ENCODE assay signal across 2 mouse cellular contexts in the genomic region with DNA sequence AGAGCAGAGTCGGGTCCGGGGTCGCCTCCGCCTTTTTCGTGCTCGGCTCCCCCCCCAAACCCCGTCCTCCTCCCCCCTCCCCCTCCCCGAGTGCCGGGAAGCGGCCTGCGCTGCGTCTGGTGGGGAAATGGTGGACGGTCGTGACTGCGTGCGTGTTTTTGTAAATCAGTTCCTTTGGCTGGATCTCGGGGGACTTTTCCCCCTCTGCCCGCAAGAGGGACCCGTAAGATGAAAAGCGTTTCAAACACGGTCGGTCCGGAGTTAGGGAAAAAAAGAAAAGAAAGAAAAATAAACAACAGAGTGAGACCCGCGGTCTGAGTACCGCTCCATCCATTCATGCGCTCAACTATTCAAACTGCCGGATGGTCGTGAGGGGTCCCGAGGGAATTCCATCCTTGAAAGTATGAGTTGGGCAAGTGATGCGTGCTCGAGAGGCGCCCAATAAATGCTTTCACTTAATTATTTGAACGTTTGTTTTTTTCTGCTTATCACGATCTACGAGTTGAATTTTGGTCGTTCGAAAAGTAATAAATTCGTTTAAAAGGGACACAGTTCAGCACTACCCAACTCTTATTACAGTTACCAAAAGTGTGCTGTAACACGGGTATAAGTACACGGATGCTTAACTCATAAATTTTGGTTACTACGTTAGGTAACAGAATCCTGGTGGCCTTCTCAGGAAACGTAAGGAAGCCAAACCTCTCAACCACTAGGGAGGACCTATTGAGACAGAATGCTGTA.
TF ChIP-seq lines count a peak whose summit lies in the region.

No protein-coding gene starts in this region.

TF ChIP-seq in ES-E14, 5 proteins besides CTCF, POLR2A, EP300 and RAD21 (continued from another document):
- no peak for TF ChIP-seq ZC3H11A (IDR thresholded peaks at IDR 0.05; ENCODE audit: borderline replicate concordance, low read depth, low read length)
- no peak for TF ChIP-seq CHD2 (IDR thresholded peaks at IDR 0.05; ENCODE audit: low read depth, low read length)
- no peak for TF ChIP-seq MAFK (IDR thresholded peaks at IDR 0.05; ENCODE audit: insufficient read depth, low read depth, low read length)

TF ChIP-seq in myocyte, 11 proteins besides CTCF, POLR2A, EP300 and RAD21 (continued from another document):
- TF ChIP-seq SRF (IDR thresholded peaks at IDR 0.05; ENCODE audit: control insufficient read depth, insufficient read length, low read depth) (no peak), TCF12 (IDR thresholded peaks at IDR 0.05; ENCODE audit: insufficient read depth, poor library complexity, severe bottlenecking) (no peak), REST (IDR thresholded peaks at IDR 0.05; ENCODE audit: insufficient read depth, insufficient read length) (no peak), MYOG (IDR thresholded peaks at IDR 0.05; ENCODE audit: control insufficient read depth in 1 of 3, insufficient read depth in 1 of 3, insufficient read length in 2 of 3, low read depth in 2 of 3) (no peak), MAX (IDR thresholded peaks at IDR 0.05; ENCODE audit: low read depth) (no peak), TCF3 (IDR thresholded peaks at IDR 0.05; ENCODE audit: insufficient read length, low read depth) (no peak), USF1 (IDR thresholded peaks at IDR 0.05; ENCODE audit: low read depth) (no peak), CEBPB (IDR thresholded peaks at IDR 0.05; ENCODE audit: insufficient read depth, poor library complexity, severe bottlenecking) (no peak)
